Mouse (Mus musculus): Measurements from ENCODE around the gene Tdgf1.

The Tdgf1 gene

GRCm38 (mm10) chr9:110907838-110908630, 37.9 kb downstream of the Tdgf1 start:
- DNase-seq = no peak

GRCm38 (mm10) chr9:110907201-110907837, 38.6 kb downstream of the Tdgf1 start:
- no peak for DNase-seq

- DNase-seq = no peak
These were observed 43.7 kb downstream of the Tdgf1 start for GRCm38 (mm10) chr9:110902271-110902670.

- DNase-seq = no peak
These were observed 44.8 kb downstream of the Tdgf1 start for GRCm38 (mm10) chr9:110901204-110901603.

- no peak for DNase-seq
These were observed 46.4 kb downstream of the Tdgf1 start for GRCm38 (mm10) chr9:110899451-110900008.

- DNase-seq = no peak
These were observed 49.4 kb downstream of the Tdgf1 start for GRCm38 (mm10) chr9:110896595-110896994.

- no peak for DNase-seq
These were observed 50.0 kb downstream of the Tdgf1 start for GRCm38 (mm10) chr9:110895994-110896393.

- DNase-seq = no peak
These were observed 50.5 kb downstream of the Tdgf1 start for GRCm38 (mm10) chr9:110895507-110895906.

GRCm38 (mm10) chr9:110893429-110893828, 52.5 kb downstream of the Tdgf1 start:
- no peak for DNase-seq

GRCm38 (mm10) chr9:110892552-110892951, 53.4 kb downstream of the Tdgf1 start:
- no peak for DNase-seq

GRCm38 (mm10) chr9:110891077-110891828, 54.7 kb downstream of the Tdgf1 start:
- no peak for DNase-seq

- no peak for DNase-seq
These were observed 55.8 kb downstream of the Tdgf1 start for GRCm38 (mm10) chr9:110890026-110890783.
